29 mouse cellular contexts compared by ENCODE assay signal in the genomic region with DNA sequence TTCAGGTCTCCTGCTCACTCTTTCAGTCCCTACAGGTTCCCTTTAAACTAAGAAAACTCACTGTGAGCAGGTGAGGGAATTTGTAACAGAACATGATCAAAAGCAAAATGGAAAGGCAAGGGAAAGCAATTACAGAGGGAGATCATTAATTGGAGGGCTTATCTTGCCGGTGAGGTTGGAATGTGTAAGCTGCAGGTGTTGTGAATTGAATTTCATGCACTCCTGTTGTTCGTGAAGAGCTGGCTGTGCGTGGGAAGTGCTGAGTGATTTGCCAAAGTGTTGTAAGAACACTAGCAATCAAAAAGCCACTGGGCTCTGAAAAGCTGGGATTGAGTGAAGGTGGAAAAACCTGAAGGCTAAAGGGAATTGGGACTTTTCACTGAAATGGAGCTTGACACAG.
DNase-seq lines count a peak whose midpoint lies in the region; ATAC-seq lines count a peak whose summit lies in the region.
"Had no signal": no experiment of that assay in that cellular context is flagged by ENCODE, and none has a peak within 500 bp of the region (broad histone marks: within the 10 kb centered on the region; RNA-seq: fewer than 3 reads in every experiment).

No protein-coding gene starts in this region.

- no peaks in the 10 kb centered on the region for H3K9me3 ChIP-seq in heart, embryonic 12.5 days (replicated peaks)
- H3K9me3 ChIP-seq: forebrain, embryonic 12.5 days; heart, embryonic 15.5 days; limb, embryonic 13.5 days; lung, embryonic 15.5 days; neural tube, embryonic 12.5 days had no signal

- WGBS in heart, embryonic 12.5 days, result 18% methylated on average over 3 of the region's 3 CpGs

- H3K36me3 ChIP-seq in heart, embryonic 12.5 days, result no peaks in the 10 kb centered on the region
- H3K36me3 ChIP-seq: forebrain, embryonic 12.5 days; heart, embryonic 15.5 days; limb, embryonic 13.5 days; lung, embryonic 15.5 days; neural tube, embryonic 12.5 days had no signal

- intact Hi-C loops in left cerebral cortex, postnatal 25 days (cut with DNase I), result no loop called here

- H3K4me2 ChIP-seq in heart, embryonic 12.5 days, result no peak overlapping the region
- H3K4me2 ChIP-seq: forebrain, embryonic 12.5 days; heart, embryonic 15.5 days; limb, embryonic 13.5 days; liver, embryonic 11.5 days; lung, embryonic 15.5 days; midbrain, embryonic 11.5 days; neural tube, embryonic 12.5 days had no signal

- H3K4me1 ChIP-seq in heart, embryonic 12.5 days (replicated peaks), result no peaks in the 10 kb centered on the region
- H3K4me1 ChIP-seq: forebrain, embryonic 12.5 days; heart, embryonic 15.5 days; limb, embryonic 13.5 days; neural tube, embryonic 12.5 days had no signal

- H3K4me3 ChIP-seq in heart, embryonic 12.5 days, result no peak overlapping the region
- H3K4me3 ChIP-seq: forebrain, embryonic 12.5 days; heart, embryonic 15.5 days; left cerebral cortex, adult 2 months; limb, embryonic 13.5 days; lung, embryonic 15.5 days; neural tube, embryonic 12.5 days had no signal

- no peak overlapping the region for H3K27ac ChIP-seq in heart, embryonic 12.5 days (ENCODE audit: poor library complexity, severe bottlenecking)
- H3K27ac ChIP-seq: forebrain, embryonic 12.5 days; heart, embryonic 15.5 days; left cerebral cortex, adult 2 months; limb, embryonic 13.5 days; lung, embryonic 15.5 days; neural tube, embryonic 12.5 days; stomach, postnatal 0 days had no signal

- no peaks in the 10 kb centered on the region for H3K27me3 ChIP-seq in heart, embryonic 12.5 days (replicated peaks)
- H3K27me3 ChIP-seq: CH12.LX; forebrain, embryonic 12.5 days; heart, embryonic 15.5 days; limb, embryonic 13.5 days; lung, embryonic 15.5 days; neural tube, embryonic 12.5 days had no signal

- DNase-seq in embryo, embryonic 11 days, result peak; percentile 8
- DNase-seq in embryo, embryonic 10.5 days (ENCODE audit: low spot score), result no peak
- DNase-seq in left cerebral cortex, postnatal 25 days (ENCODE audit: low spot score in 2 of 2), result peak; percentile 3 to 4
- no peak for DNase-seq in left cerebral cortex, adult 18-20 months (ENCODE audit: low spot score in 2 of 2)
- DNase-seq in right cerebral cortex, adult 2 months (ENCODE audit: low spot score in 2 of 2), result peak; percentile 2 to 6
- no peak for DNase-seq in right cerebral cortex, postnatal 25 days
- no peak for DNase-seq in adrenal gland, postnatal 25 days
- DNase-seq: adrenal gland, adult 8-10 months; cerebellum, adult 11-12 months; cerebellum, adult 9-11 months; forebrain, postnatal 0 days; gastrocnemius, postnatal 10 days; kidney, adult 18-20 months; kidney, postnatal 36 days; thymus, adult 18-20 months; thymus, postnatal 36 days had no signal

- ATAC-seq in heart, embryonic 12.5 days (ENCODE audit: insufficient number of reproducible peaks, low FRiP score), result no peak
- ATAC-seq: activated CD4-positive, CD25-positive, alpha-beta regulatory T cell, adult 4 months; forebrain, postnatal 0 days; hindbrain, embryonic 16.5 days had no signal

- H3K9ac ChIP-seq in heart, embryonic 12.5 days, result no peak overlapping the region
- H3K9ac ChIP-seq: forebrain, embryonic 12.5 days; forebrain, postnatal 0 days; heart, embryonic 15.5 days; limb, embryonic 13.5 days; lung, embryonic 15.5 days; neural tube, embryonic 12.5 days had no signal

Comparison
In these comparisons a context has a peak if more than half of its experiments do, and no peak if none do; other contexts are left out.
1. DNase-seq: peak in embryo, embryonic 11 days (single experiment), left cerebral cortex, postnatal 25 days (2 of 2) and right cerebral cortex, adult 2 months (2 of 2); none in embryo, embryonic 10.5 days (single experiment), left cerebral cortex, adult 18-20 months (0 of 2), right cerebral cortex, postnatal 25 days (single experiment) and adrenal gland, postnatal 25 days (single experiment).